Mouse (Mus musculus): ENCODE data around the gene Dlx6. TPM values are rescaled to one million over a fixed set of nuclear protein-coding genes. Genes with fewer than 3 reads are reported as not detected.
A peak's percentile ranks its signal among the peaks of the same experiment; 100 is the strongest.

Dlx6 gene
- polyA plus RNA-seq, 1 experiment from 2014 or later = 4.4 TPM

- 2% methylated on average over 5 of the region's 5 CpGs for WGBS
- Histone ChIP-seq H3K9me3 (replicated peaks; ENCODE audit: control insufficient read depth, low read length) (no peaks in the 10 kb centered on the region), H3K4me2 (ENCODE audit: low read length) (peak overlapping the region; percentile 75), H3K9ac (ENCODE audit: low read length) (peak overlapping the region; percentile 87; the same call in 1 of the 2 replicates), H3K27me3 (replicated peaks; ENCODE audit: control insufficient read depth, insufficient read depth, low read length) (peaks cover 63% of the 10 kb centered on the region), H3K27ac (ENCODE audit: low read depth, low read length) (peak overlapping the region; percentile 95), H3K4me3 (ENCODE audit: low read depth, low read length) (peak overlapping the region; percentile 8; the same call in 1 of the 2 replicates), H3K4me1 (ENCODE audit: control insufficient read depth, insufficient read depth, low read length) (no peaks in the 10 kb centered on the region), H3K36me3 (ENCODE audit: control insufficient read depth, insufficient read depth, low read length) (no peaks in the 10 kb centered on the region)
- peak; percentile 36 for DNase-seq (ENCODE audit: low spot score)
- no peak for ATAC-seq
Observed at GRCm38 (mm10) chr6:6872873-6873272, 9.7 kb downstream of the Dlx6 start.

GRCm38 (mm10) chr6:6873476-6874072 is 10.4 kb downstream of the Dlx6 start:
- Histone ChIP-seq H3K4me3 (ENCODE audit: low read depth, low read length) (peak overlapping the region; percentile 61), H3K4me1 (ENCODE audit: control insufficient read depth, insufficient read depth, low read length) (no peaks in the 10 kb centered on the region), H3K36me3 (ENCODE audit: control insufficient read depth, insufficient read depth, low read length) (peaks cover 2% of the 10 kb centered on the region; the same call in 1 of the 2 replicates), H3K4me2 (ENCODE audit: low read length) (peak overlapping the region; percentile 75), H3K27ac (ENCODE audit: low read depth, low read length) (peak overlapping the region; percentile 95), H3K9me3 (replicated peaks; ENCODE audit: control insufficient read depth, low read length) (no peaks in the 10 kb centered on the region), H3K27me3 (replicated peaks; ENCODE audit: control insufficient read depth, insufficient read depth, low read length) (peaks cover 65% of the 10 kb centered on the region), H3K9ac (ENCODE audit: low read length) (peak overlapping the region; percentile 87)
- ATAC-seq = no peak
- WGBS = under 1% methylated on average over 19 of the region's 19 CpGs
- peak; percentile 41 for DNase-seq (ENCODE audit: low spot score)

- H3K27ac ChIP-seq (ENCODE audit: low read depth, low read length) = peak overlapping the region; percentile 95
- under 1% methylated on average over 25 of the region's 25 CpGs for WGBS
Observed at GRCm38 (mm10) chr6:6874073-6874771, 11.1 kb downstream of the Dlx6 start.

GRCm38 (mm10) chr6:6875136-6875535 is 12.0 kb downstream of the Dlx6 start:
- peak overlapping the region; percentile 95 for H3K27ac ChIP-seq (ENCODE audit: low read depth, low read length)
- no peak for ATAC-seq
- H3K4me1 ChIP-seq (ENCODE audit: control insufficient read depth, insufficient read depth, low read length) = no peaks in the 10 kb centered on the region
- no peaks in the 10 kb centered on the region for H3K9me3 ChIP-seq (replicated peaks; ENCODE audit: control insufficient read depth, low read length)
- peaks cover 72% of the 10 kb centered on the region for H3K27me3 ChIP-seq (replicated peaks; ENCODE audit: control insufficient read depth, insufficient read depth, low read length)
- WGBS = 1% methylated on average over 11 of the region's 11 CpGs
- no peak for DNase-seq (ENCODE audit: low spot score)
- H3K4me3 ChIP-seq (ENCODE audit: low read depth, low read length) = peak overlapping the region; percentile 61
- H3K9ac ChIP-seq (ENCODE audit: low read length) = peak overlapping the region; percentile 87
- H3K4me2 ChIP-seq (ENCODE audit: low read length) = peak overlapping the region; percentile 75
- peaks cover 2% of the 10 kb centered on the region; the same call in 1 of the 2 replicates for H3K36me3 ChIP-seq (ENCODE audit: control insufficient read depth, insufficient read depth, low read length)

More at GRCm38 (mm10) chr6:6874073-6874771, 11.1 kb downstream of the Dlx6 start:
- no peaks in the 10 kb centered on the region for H3K4me1 ChIP-seq (ENCODE audit: control insufficient read depth, insufficient read depth, low read length)
- no peaks in the 10 kb centered on the region for H3K9me3 ChIP-seq (replicated peaks; ENCODE audit: control insufficient read depth, low read length)
- peaks cover 2% of the 10 kb centered on the region; the same call in 1 of the 2 replicates for H3K36me3 ChIP-seq (ENCODE audit: control insufficient read depth, insufficient read depth, low read length)
- H3K4me2 ChIP-seq (ENCODE audit: low read length) = peak overlapping the region; percentile 75
- DNase-seq (ENCODE audit: low spot score) (peak; percentile 68), ATAC-seq (peak; percentile 44)
- H3K27me3 ChIP-seq (replicated peaks; ENCODE audit: control insufficient read depth, insufficient read depth, low read length) = peaks cover 70% of the 10 kb centered on the region
- H3K4me3 ChIP-seq (ENCODE audit: low read depth, low read length) = peak overlapping the region; percentile 61
- H3K9ac ChIP-seq (ENCODE audit: low read length) = peak overlapping the region; percentile 87

GRCm38 (mm10) chr6:6875676-6876075 is 12.5 kb downstream of the Dlx6 start:
- no peak for ATAC-seq
- peak overlapping the region; percentile 61 for H3K4me3 ChIP-seq (ENCODE audit: low read depth, low read length)

GRCm38 (mm10) chr6:6876231-6876630 is 13.1 kb downstream of the Dlx6 start:
- H3K4me1 ChIP-seq (ENCODE audit: control insufficient read depth, insufficient read depth, low read length) = 0 out of 2 replicates have a peak, but pooled peaks cover 2% of the 10 kb centered on the region
- peaks cover 2% of the 10 kb centered on the region; the same call in 1 of the 2 replicates for H3K36me3 ChIP-seq (ENCODE audit: control insufficient read depth, insufficient read depth, low read length)
- WGBS = 5% methylated on average over 2 of the region's 2 CpGs
- H3K9ac ChIP-seq (ENCODE audit: low read length) = peak overlapping the region; percentile 87
- no peaks in the 10 kb centered on the region for H3K9me3 ChIP-seq (replicated peaks; ENCODE audit: control insufficient read depth, low read length)
- peak overlapping the region; percentile 61 for H3K4me3 ChIP-seq (ENCODE audit: low read depth, low read length)
- H3K27ac ChIP-seq (ENCODE audit: low read depth, low read length) = peak overlapping the region; percentile 95
- ATAC-seq = no peak
- peak overlapping the region; percentile 75 for H3K4me2 ChIP-seq (ENCODE audit: low read length)
- no peak for DNase-seq (ENCODE audit: low spot score)
- H3K27me3 ChIP-seq (replicated peaks; ENCODE audit: control insufficient read depth, insufficient read depth, low read length) = peaks cover 73% of the 10 kb centered on the region

More at GRCm38 (mm10) chr6:6875676-6876075, 12.5 kb downstream of the Dlx6 start:
- H3K27ac ChIP-seq (ENCODE audit: low read depth, low read length) = peak overlapping the region; percentile 95
- peak overlapping the region; percentile 87 for H3K9ac ChIP-seq (ENCODE audit: low read length)
- H3K4me1 ChIP-seq (ENCODE audit: control insufficient read depth, insufficient read depth, low read length) = no peaks in the 10 kb centered on the region
- peaks cover 2% of the 10 kb centered on the region; the same call in 1 of the 2 replicates for H3K36me3 ChIP-seq (ENCODE audit: control insufficient read depth, insufficient read depth, low read length)
- peaks cover 71% of the 10 kb centered on the region for H3K27me3 ChIP-seq (replicated peaks; ENCODE audit: control insufficient read depth, insufficient read depth, low read length)
- no peaks in the 10 kb centered on the region for H3K9me3 ChIP-seq (replicated peaks; ENCODE audit: control insufficient read depth, low read length)
- 1% methylated on average over 9 of the region's 9 CpGs for WGBS
- DNase-seq (ENCODE audit: low spot score) = peak; percentile 28
- H3K4me2 ChIP-seq (ENCODE audit: low read length) = peak overlapping the region; percentile 75

GRCm38 (mm10) chr6:6876731-6877130 is 13.6 kb downstream of the Dlx6 start:
- 15% methylated on average over 7 of the region's 7 CpGs for WGBS

GRCm38 (mm10) chr6:6877346-6877910 is 14.3 kb downstream of the Dlx6 start:
- Histone ChIP-seq H3K4me1 (ENCODE audit: control insufficient read depth, insufficient read depth, low read length) (0 out of 2 replicates have a peak, but pooled peaks cover 2% of the 10 kb centered on the region), H3K9ac (ENCODE audit: low read length) (peak overlapping the region; percentile 87), H3K9me3 (replicated peaks; ENCODE audit: control insufficient read depth, low read length) (no peaks in the 10 kb centered on the region), H3K4me3 (ENCODE audit: low read depth, low read length) (peak overlapping the region; percentile 61), H3K4me2 (ENCODE audit: low read length) (peak overlapping the region; percentile 75), H3K27me3 (replicated peaks; ENCODE audit: control insufficient read depth, insufficient read depth, low read length) (peaks cover 68% of the 10 kb centered on the region), H3K27ac (ENCODE audit: low read depth, low read length) (peak overlapping the region; percentile 15; the same call in 1 of the 2 replicates), H3K36me3 (ENCODE audit: control insufficient read depth, insufficient read depth, low read length) (peaks cover 2% of the 10 kb centered on the region; the same call in 1 of the 2 replicates)
- 19% methylated on average over 5 of the region's 5 CpGs for WGBS
- ATAC-seq (no peak), DNase-seq (ENCODE audit: low spot score) (peak; percentile 26)

More at GRCm38 (mm10) chr6:6876731-6877130, 13.6 kb downstream of the Dlx6 start:
- ATAC-seq (no peak), DNase-seq (ENCODE audit: low spot score) (peak; percentile 35)
- peak overlapping the region; percentile 61 for H3K4me3 ChIP-seq (ENCODE audit: low read depth, low read length)
- peak overlapping the region; percentile 95 for H3K27ac ChIP-seq (ENCODE audit: low read depth, low read length)
- 0 out of 2 replicates have a peak, but pooled peaks cover 2% of the 10 kb centered on the region for H3K4me1 ChIP-seq (ENCODE audit: control insufficient read depth, insufficient read depth, low read length)
- H3K4me2 ChIP-seq (ENCODE audit: low read length) = peak overlapping the region; percentile 75
- H3K9ac ChIP-seq (ENCODE audit: low read length) = peak overlapping the region; percentile 87
- H3K36me3 ChIP-seq (ENCODE audit: control insufficient read depth, insufficient read depth, low read length) = peaks cover 2% of the 10 kb centered on the region; the same call in 1 of the 2 replicates
- H3K9me3 ChIP-seq (replicated peaks; ENCODE audit: control insufficient read depth, low read length) = no peaks in the 10 kb centered on the region
- peaks cover 72% of the 10 kb centered on the region for H3K27me3 ChIP-seq (replicated peaks; ENCODE audit: control insufficient read depth, insufficient read depth, low read length)
